Mouse (Mus musculus) G1E-ER4 (cell line): ENCODE results near the gene Tenm4. TPM values are rescaled to one million over a fixed set of nuclear protein-coding genes. Genes with fewer than 3 reads are reported as not detected.

Experiments used
- GATA1 ChIP-seq: IDR thresholded peaks from one replicate; pipeline ENCODE4 v1.8.0; 2012; ENCODE audit warnings: low read length, inconsistent platforms
- polyA plus RNA-seq: library from polyadenylated mRNA; stranded (reverse); fragments of >175 nt; gene quantifications from 2 replicates; pipeline ENCODE4 v1.2.3, GENCODE M21; 2012

Gene Tenm4
- polyA plus RNA-seq, 1 experiment = not detected

DNA sequence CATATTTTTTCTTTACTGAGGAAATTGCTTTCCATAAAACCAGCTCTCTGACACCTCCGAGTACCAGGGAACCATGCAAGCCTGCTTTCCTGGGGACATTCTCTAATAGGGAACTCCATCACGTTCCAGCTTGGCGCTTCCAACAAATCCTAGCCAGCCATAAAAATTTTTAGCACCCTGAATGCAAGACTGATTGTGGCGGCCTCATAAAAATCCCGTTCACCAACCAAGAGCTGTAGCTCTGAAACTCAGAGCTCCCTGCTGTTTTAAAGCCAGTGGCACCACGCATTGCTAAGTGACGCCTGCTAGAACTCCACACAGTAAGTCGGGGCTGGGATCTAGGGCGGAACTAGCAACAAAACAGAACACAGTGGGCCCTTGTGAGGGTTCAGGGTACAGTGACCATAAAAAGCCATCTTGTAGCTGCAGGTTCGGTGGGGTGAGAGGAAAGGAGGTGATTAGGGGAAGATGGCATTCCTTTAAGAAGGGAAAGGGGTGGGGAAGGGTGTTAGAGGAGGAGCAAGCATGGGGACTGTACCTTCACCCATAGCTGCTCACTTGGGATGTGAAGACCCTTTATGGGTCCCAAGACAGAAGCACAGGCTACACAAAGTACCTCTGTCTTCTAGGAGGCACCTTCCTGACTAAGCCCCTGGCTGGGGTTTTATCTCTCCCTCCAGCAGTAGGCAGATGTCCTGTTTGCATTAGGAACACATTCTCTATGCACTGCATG lies 439.0 kb downstream of the Tenm4 start:
- TF ChIP-seq GATA1 = no peak

DNA sequence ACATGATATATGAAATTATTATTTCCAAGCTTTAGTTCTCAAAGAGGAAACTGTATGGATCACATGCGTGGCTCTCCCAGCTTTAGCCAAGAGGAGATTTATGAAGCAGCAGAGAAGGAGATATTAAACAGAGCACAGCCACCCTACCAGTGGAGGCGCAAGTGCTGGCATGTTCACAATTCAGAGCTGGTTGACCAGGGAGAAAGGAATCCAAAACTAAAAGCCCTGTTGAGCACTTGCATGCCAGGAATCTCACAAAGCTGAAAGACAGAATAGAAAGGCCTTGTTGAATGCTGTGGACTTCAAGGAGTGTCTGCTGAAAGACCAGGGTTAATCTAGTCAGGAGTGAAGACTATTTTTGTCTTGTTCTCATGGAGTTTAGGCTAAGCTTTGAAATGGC lies 446.3 kb downstream of the Tenm4 start:
- TF ChIP-seq GATA1 = no peak

GRCm38 (mm10) chr7:96619930-96620472 lies 449.0 kb downstream of the Tenm4 start:
- TF ChIP-seq GATA1 = no peak

DNA sequence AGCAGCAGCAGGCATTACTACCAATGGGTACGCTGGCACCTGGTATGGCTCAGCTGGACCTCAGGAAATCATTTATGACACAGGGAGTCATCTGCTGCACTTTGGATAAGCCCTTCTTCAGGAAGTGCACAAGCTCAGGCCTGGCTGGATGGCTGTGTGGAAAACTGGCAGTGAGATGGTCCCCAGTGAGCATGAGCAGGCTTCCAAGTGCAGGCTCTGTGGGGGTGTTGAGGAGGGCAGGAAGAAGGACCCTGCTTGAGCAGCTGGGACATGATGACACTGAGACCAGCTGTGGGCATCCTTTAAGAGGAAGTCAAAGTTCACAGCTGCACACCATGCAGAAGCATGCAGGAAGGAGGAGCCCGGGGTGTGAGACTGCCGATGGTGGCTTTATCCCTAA lies 455.3 kb downstream of the Tenm4 start:
- no peak for TF ChIP-seq GATA1

DNA sequence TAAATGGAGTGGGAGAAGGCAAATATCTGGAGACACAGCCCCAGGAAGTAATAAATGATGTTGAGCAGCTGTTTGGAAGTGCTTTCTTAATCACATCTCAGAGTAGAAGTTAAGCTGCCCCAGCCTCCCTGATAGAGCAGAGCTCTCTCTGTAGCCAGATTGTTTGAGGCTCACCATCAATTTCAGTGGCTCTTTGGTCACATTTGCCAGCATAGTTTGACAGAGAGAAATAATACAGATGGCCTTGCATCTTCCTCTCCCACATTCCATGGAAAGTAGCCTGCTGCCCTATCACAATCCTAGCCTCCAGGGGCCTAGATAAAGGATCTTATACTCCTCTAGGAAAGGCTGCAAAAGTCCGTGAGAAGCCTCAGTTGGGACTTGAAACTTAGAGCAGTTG lies 462.0 kb downstream of the Tenm4 start:
- no peak for TF ChIP-seq GATA1

DNA sequence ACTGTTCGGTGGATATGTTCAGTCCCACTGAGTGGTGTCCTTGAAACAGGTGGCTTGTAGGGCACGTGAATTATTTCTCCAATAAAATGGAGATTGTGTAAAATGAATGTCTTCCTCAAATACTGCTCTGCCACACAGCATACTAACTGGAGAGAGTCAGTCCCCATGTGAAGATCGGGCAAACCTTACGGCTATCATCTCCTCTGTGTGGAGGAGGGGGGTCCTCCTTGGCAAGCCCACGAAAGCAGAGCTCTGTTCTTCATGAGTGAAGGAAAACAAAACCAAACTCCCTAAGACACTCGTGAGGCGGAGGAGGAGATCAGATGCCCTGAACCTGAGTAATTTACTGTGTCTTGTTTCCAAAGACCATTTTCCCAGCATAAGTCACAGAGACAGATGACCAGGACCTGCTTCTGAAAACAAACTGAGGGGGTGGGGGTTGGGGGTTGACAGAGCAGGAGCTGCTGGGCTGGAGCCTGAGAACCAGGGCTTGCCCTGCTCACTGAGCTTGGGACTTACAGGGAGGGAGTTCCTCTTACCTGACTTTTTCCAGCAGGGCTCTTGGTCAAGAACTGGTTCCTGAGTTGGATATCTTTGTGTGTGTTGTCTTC lies 464.9 kb downstream of the Tenm4 start:
- no peak for TF ChIP-seq GATA1

DNA sequence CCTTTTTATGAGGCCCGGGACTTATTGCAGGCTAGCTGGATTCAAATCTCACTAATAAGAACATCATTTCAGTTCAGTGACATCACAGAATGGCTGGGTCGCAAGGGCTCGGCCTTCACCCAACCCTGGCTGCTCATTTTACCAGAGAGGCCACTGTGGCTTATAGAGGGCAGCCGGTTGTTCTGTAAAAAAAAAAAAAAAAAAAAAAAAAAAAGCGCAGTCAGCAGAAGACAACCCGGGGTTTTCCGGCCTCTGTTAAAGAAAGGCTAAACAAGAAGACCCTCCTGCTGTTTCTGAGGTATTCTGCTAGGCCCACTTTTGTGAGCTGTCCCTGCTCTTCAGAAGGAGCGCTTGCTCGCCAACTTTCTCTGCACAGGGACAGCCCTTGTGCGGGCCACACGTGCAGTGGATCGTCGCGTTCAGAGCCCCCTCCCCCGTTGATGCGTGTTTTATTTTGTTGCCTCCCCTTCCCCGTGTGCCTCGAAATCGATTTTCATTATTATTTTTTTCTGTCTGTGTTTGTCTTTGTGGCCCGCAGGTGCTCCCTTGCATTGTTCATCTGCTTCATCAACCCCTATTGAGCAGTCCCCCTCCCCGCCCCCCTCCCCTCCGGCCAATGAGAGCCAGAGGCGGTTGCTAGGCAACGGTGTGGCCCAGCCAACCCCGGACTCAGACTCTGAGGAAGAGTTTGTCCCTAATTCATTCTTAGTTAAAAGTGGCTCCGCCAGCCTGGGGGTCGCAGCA lies 472.6 kb downstream of the Tenm4 start:
- no peak for TF ChIP-seq GATA1

DNA sequence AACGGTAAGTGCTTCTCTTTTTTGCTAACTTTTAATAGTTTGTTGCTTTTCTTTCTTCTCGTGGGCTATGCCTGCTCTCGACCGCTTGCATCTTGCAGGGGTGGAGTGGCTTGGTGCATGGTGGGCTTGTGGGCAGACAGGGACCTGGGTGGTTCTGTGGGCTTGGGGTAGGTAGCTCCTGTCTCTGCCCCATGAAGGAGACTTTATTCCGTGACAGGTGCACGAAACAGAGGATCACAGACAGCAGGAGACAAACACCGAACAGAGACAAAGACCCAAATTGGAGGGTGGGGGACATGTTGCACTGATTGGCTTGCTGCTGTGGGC lies 473.1 kb downstream of the Tenm4 start:
- no peak for TF ChIP-seq GATA1

GRCm38 (mm10) chr7:96647657-96648056 lies 476.6 kb downstream of the Tenm4 start:
- TF ChIP-seq GATA1 = no peak

DNA sequence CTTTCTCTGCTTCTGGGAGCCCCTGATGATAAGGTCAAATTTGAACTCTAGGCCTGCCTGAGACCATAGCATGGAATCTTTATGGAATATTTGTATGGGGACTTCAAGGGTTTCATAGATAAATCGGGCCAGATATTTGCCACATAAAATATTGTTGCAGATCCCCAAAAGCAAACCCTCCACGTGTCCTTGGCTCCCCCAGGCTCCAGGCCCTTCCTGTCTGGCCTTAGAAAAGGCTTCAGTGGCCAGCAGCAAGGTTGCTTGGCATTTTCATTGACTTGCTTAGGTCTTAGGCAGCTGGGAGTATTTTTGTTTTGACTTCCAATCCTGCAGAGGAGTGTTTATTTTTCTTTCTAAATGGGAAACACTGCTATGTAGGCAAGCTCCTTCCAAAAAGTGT lies 477.6 kb downstream of the Tenm4 start:
- no peak for TF ChIP-seq GATA1

- no peak for TF ChIP-seq GATA1
Measured at GRCm38 (mm10) chr7:96649171-96649570, 478.1 kb downstream of the Tenm4 start.

DNA sequence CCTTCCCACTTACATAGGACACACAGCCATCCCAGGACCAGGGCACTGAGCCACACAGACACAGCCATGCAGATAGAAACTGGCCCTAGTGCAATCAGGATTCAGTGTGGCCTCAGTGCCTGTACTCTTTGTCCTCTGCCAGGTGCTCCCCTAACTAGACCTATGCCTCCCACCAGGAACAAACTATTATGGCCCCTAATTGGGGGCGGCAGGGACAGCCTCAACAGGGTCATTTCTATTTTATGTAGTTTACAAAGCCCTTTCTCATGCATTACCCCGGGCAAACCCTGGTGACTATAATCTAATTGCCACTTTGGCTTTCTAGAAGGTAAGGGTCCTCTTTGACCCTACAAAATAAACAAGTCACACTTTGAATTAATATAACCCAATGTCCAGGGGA lies 479.4 kb downstream of the Tenm4 start:
- no peak for TF ChIP-seq GATA1

DNA sequence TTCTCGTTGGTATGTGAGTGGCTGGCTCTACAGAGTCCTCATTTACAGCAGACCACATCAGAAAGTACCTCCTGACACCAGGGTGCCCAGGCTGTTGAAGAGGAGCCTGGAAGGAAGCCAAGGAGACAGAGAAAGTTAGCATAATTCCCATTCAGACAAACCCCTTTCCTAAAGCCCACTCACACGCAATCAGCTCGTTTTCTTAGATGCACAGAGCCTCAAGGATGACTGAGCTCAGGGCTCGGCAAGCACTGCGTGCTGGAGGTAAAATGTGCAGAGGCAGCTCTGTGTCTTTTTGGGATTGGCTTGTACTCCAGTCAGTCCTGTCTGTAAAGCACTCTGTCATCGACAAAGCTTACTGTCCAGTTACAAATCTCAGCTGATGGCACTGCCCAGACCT lies 480.0 kb downstream of the Tenm4 start:
- TF ChIP-seq GATA1 = no peak

- TF ChIP-seq GATA1 = no peak
Measured at GRCm38 (mm10) chr7:96651626-96652341, 480.7 kb downstream of the Tenm4 start.

DNA sequence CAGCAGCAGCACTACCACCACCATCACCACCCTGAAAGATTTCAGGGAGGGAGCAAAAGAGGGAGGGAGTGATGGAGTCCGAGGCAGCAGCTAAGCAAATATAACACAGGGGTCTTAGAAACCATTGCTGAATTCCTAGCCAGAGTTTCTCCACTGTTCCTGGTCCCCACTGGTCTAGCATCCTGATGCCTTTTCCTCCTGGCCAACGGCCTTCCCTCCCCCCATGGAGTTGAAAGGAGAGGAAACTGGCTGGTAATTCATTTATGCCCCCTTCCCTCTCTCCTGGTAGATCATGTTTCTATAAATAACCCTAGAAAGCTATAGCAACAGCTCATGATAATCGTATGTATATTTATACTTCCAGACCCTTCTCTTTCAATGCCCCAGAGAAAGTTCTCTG lies 481.8 kb downstream of the Tenm4 start:
- no peak for TF ChIP-seq GATA1

GRCm38 (mm10) chr7:96654206-96654605 lies 483.2 kb downstream of the Tenm4 start:
- no peak for TF ChIP-seq GATA1
